Mouse (Mus musculus) thymus, adult 2 months (tissue): ENCODE results near the gene Atp6v0d1.

Experiments
- CTCF ChIP-seq: fragments of 200-500 bp; IDR thresholded peaks from 2 replicates; pipeline ENCODE4 v1.5.1; 2012; ENCODE audit warnings: mild to moderate bottlenecking, control low read depth, low read length, moderate library complexity, borderline replicate concordance; ENCODE audit not compliant: control insufficient read depth, poor library complexity, insufficient read depth; ENCODE audit errors: extremely low read depth
- POLR2A ChIP-seq: fragments of 200-500 bp; IDR thresholded peaks from 2 replicates; pipeline ENCODE4 v1.6.1; 2012; ENCODE audit warnings: mild to moderate bottlenecking, low read length, control low read depth, moderate library complexity; ENCODE audit not compliant: control insufficient read depth, poor library complexity, insufficient read depth; ENCODE audit errors: extremely low read depth

DNA sequence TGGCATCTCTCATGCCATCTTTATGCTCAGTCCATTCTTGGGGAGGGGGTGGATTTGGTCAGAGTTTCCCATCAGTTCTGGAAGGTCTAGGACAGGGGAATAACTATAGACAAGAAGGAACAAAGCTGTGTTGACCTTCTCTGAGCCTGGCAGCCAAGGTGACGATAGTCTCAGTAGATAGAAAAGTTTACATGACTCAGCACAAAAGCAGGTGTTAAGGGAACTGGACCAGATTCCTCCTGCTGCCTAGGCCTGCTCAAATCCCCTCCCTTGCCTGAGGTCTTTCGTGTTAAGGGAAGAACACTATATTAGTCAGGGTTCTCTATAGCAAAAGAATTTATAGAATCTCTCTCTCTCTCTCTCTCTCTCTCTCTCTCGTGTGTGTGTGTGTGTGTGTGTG lies 13.9 kb upstream of the Atp6v0d1 start:
- TF ChIP-seq CTCF (no peak), POLR2A (no peak)
